Mouse (Mus musculus) hindbrain, postnatal 0 days (tissue): ENCODE data around the gene Eif4g1. TPM values are rescaled to one million over a fixed set of nuclear protein-coding genes. Genes with fewer than 3 reads are reported as not detected.

ENCODE experiments used
- ATAC-seq: fragments of 200-750 bp; cut with Nextera tagmentation; 2 replicates; pipeline ENCODE4 v1.8.0; 2017; ENCODE audit warnings: mild to moderate bottlenecking, moderate TSS enrichment, moderate library complexity
- DNase-seq: peaks from one replicate; pipeline ENCODE4 v3.0.0-alpha.2; 2015; ENCODE audit warnings: low spot score
- H3K27ac ChIP-seq: fragments of 300-500 bp; sonication (generic); 2 replicates; pipeline ENCODE4 v1.5.1; 2014; ENCODE audit warnings: mild to moderate bottlenecking
- H3K27me3 ChIP-seq: fragments of 300-500 bp; sonication (generic); 2 replicates; pipeline ENCODE4 v1.6.1; 2014; ENCODE audit warnings: low read length, mixed read lengths; ENCODE audit not compliant: insufficient read depth
- H3K36me3 ChIP-seq: fragments of 300-500 bp; sonication (generic); 2 replicates; pipeline ENCODE4 v1.6.1; 2014; ENCODE audit warnings: low read length, mixed read lengths; ENCODE audit not compliant: insufficient read depth
- H3K4me1 ChIP-seq: fragments of 300-500 bp; sonication (generic); 2 replicates; pipeline ENCODE4 v1.6.1; 2014; ENCODE audit warnings: antibody characterized with exemption, low read length, mixed read lengths; ENCODE audit not compliant: insufficient read depth
- H3K4me2 ChIP-seq: fragments of 300-500 bp; sonication (generic); 2 replicates; pipeline ENCODE4 v1.6.1; 2014; ENCODE audit warnings: low read depth, mild to moderate bottlenecking, low read length, moderate library complexity, mixed read lengths
- H3K4me3 ChIP-seq: fragments of 300-500 bp; sonication (generic); 2 replicates; pipeline ENCODE4 v1.5.1; 2014; ENCODE audit warnings: low read length
- H3K9ac ChIP-seq: fragments of 300-500 bp; sonication (generic); replicated peaks from 2 replicates; pipeline ENCODE4 v1.6.1; 2014; ENCODE audit warnings: mild to moderate bottlenecking, low read length, moderate library complexity, mixed read lengths
- H3K9me3 ChIP-seq: fragments of 300-500 bp; sonication (generic); 2 replicates; pipeline ENCODE4 v1.6.1; 2016; ENCODE audit warnings: low read length, mixed read lengths
- CTCF ChIP-seq: IDR thresholded peaks from 2 replicates; pipeline ENCODE4 v1.5.1; 2016; ENCODE audit warnings: antibody characterized with exemption, control low read depth, low read depth
- WGBS: fragments of 180-500 bp; shearing (Covaris S2); extraction: QIAGEN DNeasy Blood & Tissue Kit; methylation state at CpG from one replicate; pipeline ENCODE4 v1.1.7; 2014; 5-methylcytosine and 5-hydroxymethylcytosine counted together
- polyA plus RNA-seq: library from polyadenylated mRNA; unstranded; fragments of >200 nt; fragmentation: Nextera tagmentation; extraction: Ambion mirVana; gene quantifications from 2 replicates; pipeline ENCODE4 v1.2.1, GENCODE M21; 2015
- total RNA-seq: library from RNA; depleted of rRNA; stranded (reverse); fragments of >200 nt; gene quantifications from 2 replicates; pipeline ENCODE4 v1.2.3, GENCODE M21; 2014; rRNA removed

Gene Eif4g1
- total and polyA plus RNA-seq, 2 experiments from 2014 or later, result 124 to 428 TPM

- 0 out of 2 replicates have a peak, but pooled peaks cover 9% of the 10 kb centered on the region for H3K36me3 ChIP-seq
- ATAC-seq, result no peak
- no peak for DNase-seq
- no peak overlapping the region for H3K9ac ChIP-seq
- TF ChIP-seq CTCF, result no peak
- H3K4me3 ChIP-seq, result no peak overlapping the region
- no peak overlapping the region for H3K4me2 ChIP-seq
- H3K27ac ChIP-seq, result no peak overlapping the region
- peaks cover 4% of the 10 kb centered on the region; the same call in 1 of the 2 replicates for H3K4me1 ChIP-seq
- no peaks in the 10 kb centered on the region for H3K27me3 ChIP-seq
- no peaks in the 10 kb centered on the region for H3K9me3 ChIP-seq
- WGBS, result 88% methylated on average over 5 of the region's 5 CpGs
Observed at GRCm38 (mm10) chr16:20736823-20737222, 68.7 kb downstream of the Eif4g1 start.

DNA sequence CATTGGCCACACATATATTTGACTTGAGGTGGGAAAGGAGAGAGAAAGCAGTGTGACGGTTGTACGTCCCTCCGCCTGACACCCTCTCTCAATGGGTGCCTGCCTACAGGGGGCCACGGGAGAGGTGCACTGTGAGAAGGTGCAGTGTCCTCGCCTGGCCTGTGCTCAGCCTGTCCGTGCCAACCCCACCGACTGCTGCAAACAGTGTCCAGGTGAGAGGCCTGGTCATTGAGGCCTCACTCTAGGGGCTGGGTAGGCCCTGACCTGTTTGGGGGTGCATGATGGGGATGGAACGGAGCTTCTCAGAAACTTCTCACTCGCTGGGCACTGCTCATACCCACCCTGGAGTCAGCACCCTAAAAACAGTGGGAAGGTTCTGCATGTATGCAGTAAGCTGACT, 71.7 kb downstream of the Eif4g1 start:
- no peaks in the 10 kb centered on the region for H3K4me1 ChIP-seq
- H3K4me3 ChIP-seq, result no peak overlapping the region
- 0 out of 2 replicates have a peak, but pooled peaks cover 11% of the 10 kb centered on the region for H3K36me3 ChIP-seq
- H3K9ac ChIP-seq, result no peak overlapping the region
- no peak overlapping the region for H3K27ac ChIP-seq
- no peaks in the 10 kb centered on the region for H3K9me3 ChIP-seq
- 92% methylated on average over 9 of the region's 9 CpGs for WGBS
- no peak for TF ChIP-seq CTCF
- DNase-seq, result no peak
- no peaks in the 10 kb centered on the region for H3K27me3 ChIP-seq
- no peak overlapping the region for H3K4me2 ChIP-seq
- no peak for ATAC-seq

Other genes starting within 250 kb of the Eif4g1 start
- gene Abcc5, start 241.9 kb upstream of the Eif4g1 start, total RNA-seq, result 72.7 and 80.1 TPM in 2 replicates
- 80.4 and 81.0 TPM in 2 replicates for gene Abcc5, start 241.9 kb upstream of the Eif4g1 start, polyA plus RNA-seq
- 102 and 109 TPM in 2 replicates for gene Eif2b5, start 169.5 kb upstream of the Eif4g1 start, total RNA-seq
- gene Eif2b5, start 169.5 kb upstream of the Eif4g1 start, polyA plus RNA-seq, result 80.9 and 81.4 TPM in 2 replicates
- gene Dvl3, start 151.3 kb upstream of the Eif4g1 start, total RNA-seq, result 44.3 and 48.6 TPM in 2 replicates
- gene Dvl3, start 151.3 kb upstream of the Eif4g1 start, polyA plus RNA-seq, result 22.3 and 25.7 TPM in 2 replicates
- gene Ap2m1, start 132.8 kb upstream of the Eif4g1 start, total RNA-seq, result 966 and 1,021 TPM in 2 replicates
- gene Ap2m1, start 132.8 kb upstream of the Eif4g1 start, polyA plus RNA-seq, result 1,289 and 1,346 TPM in 2 replicates
- gene Abcf3, start 119.7 kb upstream of the Eif4g1 start, total RNA-seq, result 42.1 and 63.4 TPM in 2 replicates
- gene Abcf3, start 119.7 kb upstream of the Eif4g1 start, polyA plus RNA-seq, result 67.5 and 73.2 TPM in 2 replicates
- gene Vwa5b2, start 78.8 kb upstream of the Eif4g1 start, total RNA-seq, result 49.9 and 60.2 TPM in 2 replicates
- gene Vwa5b2, start 78.8 kb upstream of the Eif4g1 start, polyA plus RNA-seq, result 32.6 and 32.8 TPM in 2 replicates
- gene Eef1akmt4, start 56.7 kb upstream of the Eif4g1 start, total RNA-seq, result 6.0 and 6.4 TPM in 2 replicates
- 5.6 and 6.5 TPM in 2 replicates for gene Eef1akmt4, start 56.7 kb upstream of the Eif4g1 start, polyA plus RNA-seq
- 0.54 TPM in 1 of 2 replicates, not detected in the other for gene Gm49333, start 56.7 kb upstream of the Eif4g1 start, total RNA-seq
- not detected in 2 replicates for gene Gm49333, start 56.7 kb upstream of the Eif4g1 start, polyA plus RNA-seq
- 34.8 and 38.9 TPM in 2 replicates for gene Alg3, start 56.6 kb upstream of the Eif4g1 start, total RNA-seq
- gene Alg3, start 56.6 kb upstream of the Eif4g1 start, polyA plus RNA-seq, result 35.5 and 36.5 TPM in 2 replicates
- gene Camk2n2, start 47.0 kb upstream of the Eif4g1 start, total RNA-seq, result 70.2 and 82.9 TPM in 2 replicates
- gene Camk2n2, start 47.0 kb upstream of the Eif4g1 start, polyA plus RNA-seq, result 84.7 and 85.7 TPM in 2 replicates
- 14.7 and 24.6 TPM in 2 replicates for gene Ece2, start 38.5 kb upstream of the Eif4g1 start, total RNA-seq
- 16.0 and 16.6 TPM in 2 replicates for gene Ece2, start 38.5 kb upstream of the Eif4g1 start, polyA plus RNA-seq
- gene Psmd2, start 16.7 kb upstream of the Eif4g1 start, total RNA-seq, result 192 and 196 TPM in 2 replicates
- gene Psmd2, start 16.7 kb upstream of the Eif4g1 start, polyA plus RNA-seq, result 308 and 314 TPM in 2 replicates
- 130 and 147 TPM in 2 replicates for gene Fam131a, start 24.9 kb downstream of the Eif4g1 start, total RNA-seq
- 49.0 and 55.4 TPM in 2 replicates for gene Fam131a, start 24.9 kb downstream of the Eif4g1 start, polyA plus RNA-seq
- 25.5 and 29.2 TPM in 2 replicates for gene Polr2h, start 49.4 kb downstream of the Eif4g1 start, total RNA-seq
- 88.6 and 90.8 TPM in 2 replicates for gene Polr2h, start 49.4 kb downstream of the Eif4g1 start, polyA plus RNA-seq
- 57.0 and 74.6 TPM in 2 replicates for gene Clcn2, start 49.4 kb downstream of the Eif4g1 start, total RNA-seq
- 18.5 and 21.2 TPM in 2 replicates for gene Clcn2, start 49.4 kb downstream of the Eif4g1 start, polyA plus RNA-seq
- gene Chrd, start 64.8 kb downstream of the Eif4g1 start, total RNA-seq, result 32.0 and 35.5 TPM in 2 replicates
- gene Chrd, start 64.8 kb downstream of the Eif4g1 start, polyA plus RNA-seq, result 6.2 and 7.0 TPM in 2 replicates
- 1.0 and 1.3 TPM in 2 replicates for gene Thpo, start 66.2 kb downstream of the Eif4g1 start, total RNA-seq
- gene Thpo, start 66.2 kb downstream of the Eif4g1 start, polyA plus RNA-seq, result 1.4 and 1.6 TPM in 2 replicates